Mouse (Mus musculus): ENCODE results near the gene Ccser1.

DNA sequence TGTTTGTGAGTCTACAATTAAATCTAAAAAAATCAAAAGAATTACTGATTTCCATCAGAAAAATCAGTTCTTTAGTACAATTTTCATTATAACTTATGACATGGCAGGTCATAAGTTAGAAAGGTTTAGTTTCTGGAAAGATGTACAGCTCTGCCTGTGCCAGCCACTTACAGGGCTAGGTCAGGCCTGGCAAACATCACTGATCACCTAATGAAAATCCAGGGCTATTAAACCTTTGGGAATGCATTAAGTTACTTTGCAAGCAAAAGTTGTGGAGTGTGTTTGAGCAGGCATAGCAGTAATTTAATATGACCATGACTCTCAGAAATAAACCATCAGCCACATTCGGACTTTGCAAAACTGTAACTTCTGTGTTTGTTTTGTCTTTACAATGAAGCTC is 36.4 kb downstream of the Ccser1 start:
- TF ChIP-seq TAL1 (IDR thresholded peaks at IDR 0.05; ENCODE audit: low read length) (no peak), GATA1 (IDR thresholded peaks at IDR 0.05; ENCODE audit: low read length) (no peak)
